Mouse (Mus musculus): ENCODE measurements around the gene Lrmda.

GRCm38 (mm10) chr14:22497636-22498131, 478.2 kb downstream of the Lrmda start:
- TF ChIP-seq CTCF (IDR thresholded peaks at IDR 0.05; ENCODE audit: borderline replicate concordance, extremely low read depth, insufficient read depth, insufficient read length) = no peak
- no peak for TF ChIP-seq POLR2A (IDR thresholded peaks at IDR 0.05; ENCODE audit: borderline replicate concordance, extremely low read depth, insufficient read depth, insufficient read length, poor library complexity, severe bottlenecking)
